Mouse (Mus musculus) lung, postnatal 0 days (tissue): ENCODE results near the gene Them7. TPM values are rescaled to one million over a fixed set of nuclear protein-coding genes. Genes with fewer than 3 reads are reported as not detected.

Source experiments
- ATAC-seq: fragments of 200-750 bp; cut with Nextera tagmentation; 2 replicates; pipeline ENCODE4 v1.8.0; 2017; ENCODE audit warnings: moderate library complexity
- DNase-seq: peaks from one replicate; pipeline ENCODE4 v3.0.0-alpha.2; 2016; ENCODE audit warnings: low spot score
- H3K27ac ChIP-seq: fragments of 300-500 bp; sonication (generic); 2 replicates; pipeline ENCODE4 v1.5.1; 2014; ENCODE audit warnings: antibody characterized with exemption, mild to moderate bottlenecking, low read length, mixed read lengths
- H3K27me3 ChIP-seq: fragments of 300-500 bp; sonication (generic); replicated peaks from 2 replicates; pipeline ENCODE4 v1.6.1; 2014; ENCODE audit warnings: low read length, mixed read lengths; ENCODE audit not compliant: insufficient read depth
- H3K36me3 ChIP-seq: fragments of 300-500 bp; sonication (generic); 2 replicates; pipeline ENCODE4 v1.6.1; 2014; ENCODE audit warnings: low read length, mixed read lengths; ENCODE audit not compliant: insufficient read depth
- H3K4me1 ChIP-seq: fragments of 300-500 bp; sonication (generic); 2 replicates; pipeline ENCODE4 v1.6.1; 2014; ENCODE audit warnings: antibody characterized with exemption, low read depth, low read length, mixed read lengths; ENCODE audit not compliant: insufficient read depth
- H3K4me2 ChIP-seq: fragments of 300-500 bp; sonication (generic); replicated peaks from 2 replicates; pipeline ENCODE4 v1.6.1; 2014; ENCODE audit warnings: low read depth, mild to moderate bottlenecking, low read length, moderate library complexity, mixed read lengths
- H3K4me3 ChIP-seq: fragments of 300-500 bp; sonication (generic); 2 replicates; pipeline ENCODE4 v1.5.1; 2014; ENCODE audit warnings: low read depth, low read length
- H3K9ac ChIP-seq: fragments of 300-500 bp; sonication (generic); replicated peaks from 2 replicates; pipeline ENCODE4 v1.6.1; 2014; ENCODE audit warnings: low read depth, mild to moderate bottlenecking
- H3K9me3 ChIP-seq: fragments of 300-500 bp; sonication (generic); 2 replicates; pipeline ENCODE4 v1.6.1; 2016; ENCODE audit warnings: low read length, mixed read lengths
- CTCF ChIP-seq: IDR thresholded peaks from 2 replicates; pipeline ENCODE4 v1.5.1; 2016; ENCODE audit warnings: antibody characterized with exemption, mild to moderate bottlenecking
- EP300 ChIP-seq: IDR thresholded peaks from 2 replicates; pipeline ENCODE4 v1.6.1; 2016; ENCODE audit warnings: antibody characterized with exemption, mild to moderate bottlenecking, control low read depth
- WGBS: fragments of 180-500 bp; shearing (Covaris S2); extraction: QIAGEN DNeasy Blood & Tissue Kit; methylation state at CpG from one replicate; pipeline ENCODE4 v1.1.7; 2014; 5-methylcytosine and 5-hydroxymethylcytosine counted together
- polyA plus RNA-seq: library from polyadenylated mRNA; unstranded; fragments of >200 nt; fragmentation: Nextera tagmentation; extraction: Ambion mirVana; gene quantifications from 2 replicates; pipeline ENCODE4 v1.2.1, GENCODE M21; 2015

The Them7 gene
- polyA plus RNA-seq, 1 experiment from 2014 or later, result not detected

DNA sequence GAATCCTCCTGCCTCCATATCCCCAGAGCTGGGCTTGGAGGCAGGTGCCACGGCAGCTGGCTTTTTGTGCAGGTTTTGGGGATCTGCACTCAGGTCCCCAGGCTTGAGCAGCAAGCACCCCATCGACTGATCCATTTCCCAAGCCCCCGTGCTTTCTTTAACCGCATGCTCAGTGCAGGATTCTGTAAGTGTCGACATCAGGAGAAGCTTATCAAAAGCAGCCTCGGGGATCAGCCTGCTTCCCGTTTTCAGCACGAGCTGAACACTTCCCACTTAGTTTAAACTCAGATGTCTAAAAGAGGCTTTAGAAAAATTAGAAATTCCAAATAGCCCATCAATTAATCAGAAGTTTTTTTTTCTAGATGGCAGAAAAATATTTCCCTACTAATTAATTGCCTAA, 4.5 kb upstream of the Them7 start:
- DNase-seq (no peak), ATAC-seq (no peak)
- 43% methylated on average over 8 of the region's 8 CpGs for WGBS
- Histone ChIP-seq H3K27me3 (no peaks in the 10 kb centered on the region), H3K4me2 (no peak overlapping the region), H3K4me1 (0 out of 2 replicates have a peak, but pooled peaks cover 3% of the 10 kb centered on the region), H3K36me3 (no peaks in the 10 kb centered on the region), H3K27ac (no peak overlapping the region), H3K9me3 (no peaks in the 10 kb centered on the region), H3K9ac (no peak overlapping the region), H3K4me3 (no peak overlapping the region)
- TF ChIP-seq EP300 (no peak), CTCF (no peak)

- 71% methylated on average over 9 of the region's 9 CpGs for WGBS
Measured at GRCm38 (mm10) chr2:105220738-105221303, 3.3 kb upstream of the Them7 start.

GRCm38 (mm10) chr2:105223606-105224005, 514 bp upstream of the Them7 start:
- Histone ChIP-seq H3K4me1 (0 out of 2 replicates have a peak, but pooled peaks cover 3% of the 10 kb centered on the region), H3K9ac (no peak overlapping the region), H3K4me2 (no peak overlapping the region), H3K36me3 (no peaks in the 10 kb centered on the region), H3K9me3 (no peaks in the 10 kb centered on the region), H3K27me3 (no peaks in the 10 kb centered on the region), H3K4me3 (no peak overlapping the region), H3K27ac (no peak overlapping the region)
- 89% methylated on average over 11 of the region's 11 CpGs for WGBS
- no peak for TF ChIP-seq EP300
- no peak for TF ChIP-seq CTCF
- DNase-seq (no peak), ATAC-seq (no peak)

More at GRCm38 (mm10) chr2:105220738-105221303, 3.3 kb upstream of the Them7 start:
- DNase-seq (no peak), ATAC-seq (no peak)
- no peak overlapping the region for H3K27ac ChIP-seq
- no peaks in the 10 kb centered on the region for H3K9me3 ChIP-seq
- no peaks in the 10 kb centered on the region for H3K27me3 ChIP-seq
- no peaks in the 10 kb centered on the region for H3K36me3 ChIP-seq
- H3K4me3 ChIP-seq, result no peak overlapping the region
- H3K4me1 ChIP-seq, result 0 out of 2 replicates have a peak, but pooled peaks cover 3% of the 10 kb centered on the region
- no peak overlapping the region for H3K4me2 ChIP-seq
- no peak overlapping the region for H3K9ac ChIP-seq
- TF ChIP-seq CTCF, result no peak
- TF ChIP-seq EP300, result no peak

DNA sequence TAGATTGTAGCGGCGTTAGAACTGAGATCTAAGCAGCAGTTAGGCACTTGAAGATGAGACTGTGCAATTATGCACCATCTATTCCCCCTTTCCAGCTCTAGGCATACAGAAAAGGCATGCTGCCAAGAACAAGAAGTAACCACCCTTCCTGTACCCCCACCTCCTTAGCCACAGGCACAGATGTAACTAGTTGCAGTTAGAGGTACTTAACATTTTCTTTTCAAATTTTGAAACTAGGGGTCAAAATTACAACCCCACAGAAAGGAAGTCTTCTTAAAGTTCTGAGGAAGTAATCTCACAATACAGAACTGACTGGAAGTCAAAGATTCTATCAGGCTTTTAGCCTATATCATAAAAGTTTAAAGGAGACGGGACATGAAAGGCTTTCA, 861 bp downstream of the Them7 start:
- 53% methylated on average over 3 of the region's 3 CpGs for WGBS
- 0 out of 2 replicates have a peak, but pooled peaks cover 3% of the 10 kb centered on the region for H3K4me1 ChIP-seq
- H3K27me3 ChIP-seq, result no peaks in the 10 kb centered on the region
- no peak overlapping the region for H3K4me2 ChIP-seq
- H3K36me3 ChIP-seq, result no peaks in the 10 kb centered on the region
- H3K9ac ChIP-seq, result no peak overlapping the region
- no peak for TF ChIP-seq EP300
- TF ChIP-seq CTCF, result no peak
- no peaks in the 10 kb centered on the region for H3K9me3 ChIP-seq
- no peak overlapping the region for H3K4me3 ChIP-seq
- DNase-seq, result no peak
- no peak for ATAC-seq
- H3K27ac ChIP-seq, result no peak overlapping the region

DNA sequence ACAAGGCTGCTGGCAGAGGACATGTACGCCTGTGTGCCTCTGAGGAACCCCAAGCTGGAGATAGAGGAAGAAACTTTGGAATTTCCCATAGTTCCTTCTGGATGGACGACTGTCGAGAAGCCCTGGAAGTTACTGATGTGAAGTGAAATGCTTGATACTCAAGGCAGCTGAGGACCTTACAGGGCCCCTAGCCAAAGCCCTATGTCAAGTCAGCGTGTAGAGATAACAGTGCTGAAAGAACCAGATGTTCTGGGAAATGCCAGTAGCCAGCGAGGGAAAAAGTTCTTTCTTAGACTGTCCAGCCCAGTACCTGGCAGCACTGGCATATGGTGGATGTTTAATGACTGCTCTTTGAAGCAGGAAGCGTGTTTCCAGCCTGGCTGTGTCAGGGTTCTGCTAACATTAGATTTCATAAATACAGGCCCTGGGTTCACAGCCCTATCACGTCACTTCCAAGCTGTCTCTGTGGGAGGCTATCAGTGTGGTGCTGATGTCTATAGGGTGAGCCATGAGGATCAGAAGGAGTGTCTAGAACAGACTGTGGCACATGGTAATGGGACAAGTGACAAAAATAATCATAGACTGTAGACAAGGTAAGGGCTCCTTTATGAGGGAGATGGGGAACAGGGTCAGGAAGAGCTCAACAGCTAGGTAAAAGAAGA, 2.3 kb downstream of the Them7 start:
- Histone ChIP-seq H3K4me1 (0 out of 2 replicates have a peak, but pooled peaks cover 3% of the 10 kb centered on the region), H3K9me3 (no peaks in the 10 kb centered on the region), H3K4me3 (no peak overlapping the region), H3K4me2 (no peak overlapping the region), H3K36me3 (no peaks in the 10 kb centered on the region), H3K9ac (no peak overlapping the region), H3K27ac (no peak overlapping the region), H3K27me3 (no peaks in the 10 kb centered on the region)
- ATAC-seq (no peak), DNase-seq (no peak)
- WGBS, result 33% methylated on average over 7 of the region's 7 CpGs
- no peak for TF ChIP-seq CTCF

DNA sequence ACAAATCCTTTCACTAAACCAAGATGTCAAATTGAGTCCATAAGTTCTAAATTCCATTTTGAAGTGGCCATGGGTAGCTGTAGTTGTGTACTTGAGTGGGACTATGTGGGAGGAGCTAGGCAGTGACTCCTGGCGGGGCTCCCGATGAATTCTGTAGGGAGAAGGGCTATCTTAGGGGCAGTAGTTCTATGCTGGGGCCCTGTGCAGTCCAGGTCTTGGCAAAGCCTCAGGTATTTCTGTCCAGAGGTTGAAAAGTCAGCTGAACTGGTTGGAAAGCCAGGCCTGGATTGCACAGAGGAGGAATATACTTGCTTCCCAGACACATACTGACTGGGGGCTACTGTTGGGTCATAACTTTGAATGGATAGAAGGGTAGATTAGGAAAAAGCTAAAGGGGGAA, 4.3 kb downstream of the Them7 start:
- WGBS, result 37% methylated on average over 2 of the region's 2 CpGs
- Histone ChIP-seq H3K9me3 (no peaks in the 10 kb centered on the region), H3K27ac (no peak overlapping the region), H3K4me1 (0 out of 2 replicates have a peak, but pooled peaks cover 3% of the 10 kb centered on the region), H3K9ac (no peak overlapping the region), H3K27me3 (no peaks in the 10 kb centered on the region), H3K4me2 (no peak overlapping the region), H3K36me3 (no peaks in the 10 kb centered on the region), H3K4me3 (no peak overlapping the region)
- no peak for ATAC-seq
- no peak for TF ChIP-seq CTCF
- TF ChIP-seq EP300, result no peak
- no peak for DNase-seq
